Mouse (Mus musculus): ENCODE data around the gene Atpaf1. TPM values are rescaled to one million over a fixed set of nuclear protein-coding genes. Genes with fewer than 3 reads are reported as not detected.

Gene Atpaf1
- polyA plus RNA-seq, 1 experiment from 2014 or later: 42.1 TPM

DNA sequence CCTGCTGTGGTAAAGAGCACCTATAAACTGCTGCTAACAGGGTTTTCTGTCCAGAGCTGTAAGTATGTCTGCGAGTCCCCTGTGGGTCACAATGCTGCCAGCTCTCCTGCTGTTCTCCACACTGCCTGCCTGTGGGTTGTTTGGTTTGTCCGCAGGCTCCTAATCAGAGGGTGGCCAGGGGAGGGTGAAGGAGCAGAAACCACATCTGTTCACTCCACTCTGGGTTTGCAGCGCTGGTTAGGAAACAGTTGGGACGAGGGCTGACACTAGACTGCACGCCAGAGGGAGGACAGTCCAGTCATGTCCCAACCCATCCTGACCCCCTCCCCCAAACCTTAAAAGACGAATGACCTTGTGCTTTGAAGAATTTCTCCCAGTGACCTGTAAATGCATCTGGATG, 70.5 kb downstream of the Atpaf1 start:
- 39% methylated on average over 6 of the region's 6 CpGs for WGBS
- H3K36me3 ChIP-seq: peaks cover 38% of the 10 kb centered on the region
- no peaks in the 10 kb centered on the region for H3K9me3 ChIP-seq (replicated peaks)
- H3K27me3 ChIP-seq: no peaks in the 10 kb centered on the region
- H3K4me2 ChIP-seq (replicated peaks): no peak overlapping the region
- H3K27ac ChIP-seq: no peak overlapping the region
- no peak for ATAC-seq (ENCODE audit: low FRiP score)
- no peak overlapping the region for H3K9ac ChIP-seq
- no peak overlapping the region for H3K4me3 ChIP-seq
- H3K4me1 ChIP-seq: peaks cover 26% of the 10 kb centered on the region

DNA sequence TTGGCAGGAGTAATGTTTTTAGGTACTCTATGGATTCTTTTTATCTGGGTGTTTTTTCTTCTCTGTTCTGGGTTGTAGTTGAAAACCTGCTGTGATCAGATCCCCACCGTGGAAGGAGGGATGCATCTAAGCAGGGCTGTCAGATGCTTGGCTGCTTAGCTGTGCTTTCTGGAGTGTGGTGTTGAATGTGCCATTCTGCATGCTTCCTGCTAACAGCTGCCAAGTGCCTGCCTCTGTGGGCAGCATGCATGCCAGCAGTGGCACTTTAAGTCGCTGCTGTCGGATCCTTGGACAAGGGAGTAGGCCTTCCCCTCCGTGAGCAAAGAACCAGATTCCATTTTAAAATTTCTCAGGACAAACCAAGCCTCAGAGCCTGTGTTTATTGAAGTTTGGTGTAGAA, 71.0 kb downstream of the Atpaf1 start:
- ATAC-seq (ENCODE audit: low FRiP score): no peak
- WGBS: 68% methylated on average over 4 of the region's 4 CpGs
- Histone ChIP-seq H3K27ac (no peak overlapping the region), H3K9ac (no peak overlapping the region), H3K4me3 (no peak overlapping the region), H3K27me3 (no peaks in the 10 kb centered on the region), H3K9me3 (replicated peaks) (no peaks in the 10 kb centered on the region), H3K4me2 (replicated peaks) (no peak overlapping the region), H3K36me3 (peaks cover 37% of the 10 kb centered on the region), H3K4me1 (peaks cover 26% of the 10 kb centered on the region)

DNA sequence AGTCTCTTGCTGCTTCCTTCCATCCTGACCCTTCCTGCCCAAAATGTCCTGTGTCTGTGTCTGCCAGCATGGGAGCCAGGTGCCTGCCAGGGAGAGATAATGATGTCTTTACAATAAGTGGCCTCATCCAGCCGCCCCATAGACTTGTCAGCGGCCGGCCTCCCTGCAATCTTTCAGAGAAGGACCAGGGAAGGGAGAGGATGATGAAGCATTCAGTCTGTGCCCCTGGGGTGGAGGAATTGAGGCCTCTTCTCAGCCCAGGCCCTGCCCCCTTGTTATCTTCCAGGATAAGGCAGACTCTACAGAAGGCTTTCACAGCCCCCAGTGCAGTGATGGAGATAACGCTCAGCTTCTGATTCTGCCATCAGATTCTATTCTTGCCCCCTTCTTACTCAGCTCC, 71.7 kb downstream of the Atpaf1 start:
- Histone ChIP-seq H3K4me1 (peaks cover 26% of the 10 kb centered on the region), H3K27me3 (no peaks in the 10 kb centered on the region), H3K27ac (peak overlapping the region; percentile 52; the same call in 1 of the 2 replicates), H3K4me2 (replicated peaks) (no peak overlapping the region), H3K4me3 (no peak overlapping the region), H3K9me3 (replicated peaks) (no peaks in the 10 kb centered on the region), H3K9ac (no peak overlapping the region), H3K36me3 (peaks cover 37% of the 10 kb centered on the region)
- no peak for ATAC-seq (ENCODE audit: low FRiP score)
- 63% methylated on average over 4 of the region's 4 CpGs for WGBS

DNA sequence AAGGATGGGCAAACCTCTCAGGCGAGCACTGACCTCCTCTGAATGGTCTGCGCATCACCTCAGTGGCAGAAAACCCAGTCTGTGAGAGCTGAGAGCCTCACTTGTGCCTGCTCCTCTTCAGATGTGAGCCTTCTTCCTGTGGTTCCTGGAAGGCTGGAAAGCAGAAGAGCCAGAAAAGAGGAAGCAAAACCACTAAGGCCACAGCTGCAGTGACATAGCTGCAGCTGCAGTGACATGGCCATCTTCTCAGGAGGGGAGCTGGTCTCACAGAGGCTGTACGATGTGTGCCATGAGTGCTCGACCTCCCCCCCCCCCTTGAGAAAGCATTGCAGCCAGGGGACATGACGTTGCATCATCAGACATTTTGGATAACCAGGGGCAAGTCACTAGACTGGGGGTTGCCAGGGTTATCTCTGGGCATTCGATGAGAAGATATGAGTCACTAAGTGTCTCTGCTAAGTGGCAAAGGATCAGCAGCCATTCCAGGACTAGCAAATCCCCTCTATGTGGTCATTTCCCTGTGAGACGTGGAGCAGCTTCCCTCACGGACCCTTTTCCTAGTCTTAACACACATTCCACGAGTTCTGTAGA, 72.8 kb downstream of the Atpaf1 start:
- H3K9me3 ChIP-seq (replicated peaks): no peaks in the 10 kb centered on the region
- peaks cover 26% of the 10 kb centered on the region for H3K4me1 ChIP-seq
- no peak overlapping the region for H3K4me3 ChIP-seq
- H3K27me3 ChIP-seq: no peaks in the 10 kb centered on the region
- 84% methylated on average over 9 of the region's 9 CpGs for WGBS
- H3K9ac ChIP-seq: no peak overlapping the region
- H3K36me3 ChIP-seq: peaks cover 39% of the 10 kb centered on the region
- no peak for ATAC-seq (ENCODE audit: low FRiP score)
- no peak overlapping the region for H3K4me2 ChIP-seq (replicated peaks)
- H3K27ac ChIP-seq: no peak overlapping the region

DNA sequence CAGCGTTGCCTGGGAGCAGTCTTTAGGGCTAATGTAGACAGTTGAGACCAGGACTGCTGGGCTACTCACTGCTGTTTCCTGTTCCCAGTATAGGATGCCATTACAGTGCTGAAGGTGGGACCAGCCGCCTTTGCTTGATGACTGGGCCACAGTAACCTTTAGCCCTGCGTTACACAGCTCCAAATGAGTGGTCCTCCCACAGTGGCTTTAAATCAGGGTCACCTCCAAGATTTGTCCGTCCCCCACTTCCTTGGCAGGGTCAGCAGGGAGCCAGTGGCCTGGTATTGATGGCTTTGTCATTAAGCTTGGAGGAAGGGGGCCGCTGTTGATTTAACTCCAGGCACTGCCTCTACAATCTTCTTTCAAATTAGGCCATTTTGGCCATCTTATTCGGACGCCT, 78.7 kb downstream of the Atpaf1 start:
- no peak overlapping the region for H3K4me3 ChIP-seq
- H3K36me3 ChIP-seq: peaks cover 31% of the 10 kb centered on the region
- no peak for ATAC-seq (ENCODE audit: low FRiP score)
- 72% methylated on average over 7 of the region's 7 CpGs for WGBS
- H3K9ac ChIP-seq: peak overlapping the region; percentile 13; the same call in 1 of the 2 replicates
- H3K9me3 ChIP-seq (replicated peaks): no peaks in the 10 kb centered on the region
- H3K27ac ChIP-seq: no peak overlapping the region
- peaks cover 6% of the 10 kb centered on the region; the same call in 1 of the 2 replicates for H3K4me1 ChIP-seq
- no peak overlapping the region for H3K4me2 ChIP-seq (replicated peaks)
- H3K27me3 ChIP-seq: no peaks in the 10 kb centered on the region

DNA sequence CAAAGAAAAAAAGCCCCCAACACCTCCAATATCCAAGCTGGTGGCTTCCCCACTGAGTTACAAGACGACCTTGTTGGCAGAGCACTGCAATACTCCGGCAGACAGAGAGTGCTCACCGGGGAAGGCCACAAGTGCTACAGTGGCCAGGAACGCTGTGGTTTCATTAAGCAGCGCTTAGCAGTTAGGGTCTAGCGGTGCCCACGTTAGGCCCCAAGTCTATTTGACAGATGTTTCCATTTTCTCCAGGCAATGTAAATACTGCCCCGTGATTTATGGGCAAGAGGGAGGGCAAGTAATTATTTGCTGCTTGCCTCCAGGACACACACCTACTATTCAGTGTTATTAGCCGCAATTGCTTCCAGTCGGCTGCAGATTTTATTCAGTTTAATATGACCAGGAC, 79.3 kb downstream of the Atpaf1 start:
- 50% methylated on average over 10 of the region's 10 CpGs for WGBS
- Histone ChIP-seq H3K36me3 (peaks cover 29% of the 10 kb centered on the region), H3K27ac (no peak overlapping the region), H3K9ac (no peak overlapping the region), H3K4me2 (replicated peaks) (no peak overlapping the region), H3K4me3 (no peak overlapping the region), H3K4me1 (peaks cover 6% of the 10 kb centered on the region; the same call in 1 of the 2 replicates), H3K27me3 (no peaks in the 10 kb centered on the region), H3K9me3 (replicated peaks) (no peaks in the 10 kb centered on the region)
- ATAC-seq (ENCODE audit: low FRiP score): peak; percentile 30; the same call in 1 of the 2 replicates

Other genes starting within 250 kb of the Atpaf1 start
- gene Cyp4a31, start 221.2 kb upstream of the Atpaf1 start, polyA plus RNA-seq (2016; fragmentation: Nextera tagmentation; extraction: Ambion mirVana): not detected in 2 replicates
- not detected in 2 replicates for gene Cyp4a32, start 183.8 kb upstream of the Atpaf1 start, polyA plus RNA-seq (2016; fragmentation: Nextera tagmentation; extraction: Ambion mirVana)
- gene Cyp4b1, start 137.1 kb upstream of the Atpaf1 start, polyA plus RNA-seq (2016; fragmentation: Nextera tagmentation; extraction: Ambion mirVana): 0.12 and 0.36 TPM in 2 replicates
- 29.5 and 33.6 TPM in 2 replicates for gene Efcab14, start 47.1 kb upstream of the Atpaf1 start, polyA plus RNA-seq (2016; fragmentation: Nextera tagmentation; extraction: Ambion mirVana)
- gene Tex38, start 3.8 kb upstream of the Atpaf1 start, polyA plus RNA-seq (2016; fragmentation: Nextera tagmentation; extraction: Ambion mirVana): 0.30 TPM in 1 of 2 replicates, not detected in the other
- gene Mob3c, start 43.3 kb downstream of the Atpaf1 start, polyA plus RNA-seq (2016; fragmentation: Nextera tagmentation; extraction: Ambion mirVana): 5.0 and 6.7 TPM in 2 replicates
- 28.0 and 30.8 TPM in 2 replicates for gene Mknk1, start 54.4 kb downstream of the Atpaf1 start, polyA plus RNA-seq (2016; fragmentation: Nextera tagmentation; extraction: Ambion mirVana)
- gene Kncn, start 99.6 kb downstream of the Atpaf1 start, polyA plus RNA-seq (2016; fragmentation: Nextera tagmentation; extraction: Ambion mirVana): not detected in 2 replicates
- 0.17 TPM in 1 of 2 replicates, not detected in the other for gene 6430628N08Rik, start 105.9 kb downstream of the Atpaf1 start, polyA plus RNA-seq (2016; fragmentation: Nextera tagmentation; extraction: Ambion mirVana)
- 10.1 and 14.7 TPM in 2 replicates for gene Dmbx1, start 155.1 kb downstream of the Atpaf1 start, polyA plus RNA-seq (2016; fragmentation: Nextera tagmentation; extraction: Ambion mirVana)
- gene Faah, start 233.1 kb downstream of the Atpaf1 start, polyA plus RNA-seq (2016; fragmentation: Nextera tagmentation; extraction: Ambion mirVana): 7.3 and 7.7 TPM in 2 replicates